Mouse (Mus musculus): ENCODE results near the gene Hist1h4a.

GRCm38 (mm10) chr13:23806422-23807052 lies 45.5 kb upstream of the Hist1h4a start, which contains the start of gene Slc17a2:
- TF ChIP-seq MAX (IDR thresholded peaks at IDR 0.05; ENCODE audit: low read length) (no peak), CTCF (IDR thresholded peaks at IDR 0.05 in 2 of 3, conservative IDR thresholded peaks at IDR 0.05 in 1 of 3; ENCODE audit: control insufficient read depth in 1 of 3, insufficient read depth in 1 of 3, low read depth in 2 of 3, low read length in 3 of 3, poor library complexity in 1 of 3, severe bottlenecking in 1 of 3) (no peak), CHD2 (IDR thresholded peaks at IDR 0.05; ENCODE audit: low read length) (no peak)

Data from MEL (cell line).